Mouse (Mus musculus): ENCODE data around the gene Prrg2.
A peak's percentile ranks its signal among the peaks of the same experiment; 100 is the strongest.

Prrg2 gene

DNA sequence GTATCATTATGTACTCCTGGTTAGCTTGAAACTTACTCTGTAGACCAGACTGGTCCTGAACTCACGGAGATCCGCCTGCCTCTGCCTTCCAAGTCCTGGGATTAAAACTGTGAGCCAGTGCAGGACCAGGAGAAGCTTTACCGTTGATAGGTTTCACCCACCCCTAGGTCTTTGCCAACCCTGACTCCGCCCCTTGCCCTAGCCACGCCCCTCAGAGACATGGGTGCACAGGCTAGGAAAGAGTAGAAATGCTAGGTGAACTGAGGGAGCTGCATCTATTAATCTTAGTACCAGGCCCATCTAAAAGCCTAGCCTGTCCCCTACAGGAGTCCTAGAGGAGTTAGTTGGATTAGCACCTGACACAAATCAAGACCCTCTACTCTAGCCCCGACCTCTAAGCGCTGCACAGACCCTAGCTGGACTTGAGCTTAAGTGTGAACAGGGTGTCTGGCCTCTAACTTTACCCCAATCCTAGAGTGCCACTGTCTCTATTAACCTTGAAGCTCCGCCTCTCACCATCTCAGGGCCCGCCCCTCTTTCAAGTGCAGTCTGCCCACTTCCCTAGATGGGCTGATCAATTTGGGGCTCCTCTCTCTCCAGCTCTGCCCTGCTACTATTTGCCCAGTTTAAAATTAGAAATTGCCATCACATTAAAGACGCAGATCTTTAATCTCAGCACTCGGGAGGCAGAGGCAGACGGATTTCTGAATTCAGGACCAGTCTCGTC, 27.9 kb upstream of the Prrg2 start:
- peak; percentile 32 for DNase-seq (ENCODE audit: low read depth, low spot score)

DNA sequence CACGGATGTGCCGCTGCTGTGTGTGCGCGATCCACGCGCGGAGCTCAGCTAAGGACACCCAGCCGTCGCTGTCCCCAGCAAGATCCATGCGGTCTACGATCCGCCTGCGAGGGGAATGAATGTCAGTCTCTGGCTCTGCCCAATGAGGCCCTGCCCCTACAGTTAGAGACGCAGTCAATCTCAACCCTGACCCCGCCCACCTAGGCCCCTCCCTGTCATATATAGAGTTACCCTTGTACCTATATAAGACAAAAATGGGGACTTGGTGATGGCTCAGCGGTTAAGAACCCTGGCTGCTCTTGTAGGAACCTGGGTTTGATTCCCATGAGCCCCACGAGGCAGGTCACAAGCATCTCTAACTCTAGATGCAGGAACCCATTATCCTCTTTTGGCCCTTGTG, 26.1 kb upstream of the Prrg2 start:
- no peak for DNase-seq (ENCODE audit: low read depth, low spot score)

DNA sequence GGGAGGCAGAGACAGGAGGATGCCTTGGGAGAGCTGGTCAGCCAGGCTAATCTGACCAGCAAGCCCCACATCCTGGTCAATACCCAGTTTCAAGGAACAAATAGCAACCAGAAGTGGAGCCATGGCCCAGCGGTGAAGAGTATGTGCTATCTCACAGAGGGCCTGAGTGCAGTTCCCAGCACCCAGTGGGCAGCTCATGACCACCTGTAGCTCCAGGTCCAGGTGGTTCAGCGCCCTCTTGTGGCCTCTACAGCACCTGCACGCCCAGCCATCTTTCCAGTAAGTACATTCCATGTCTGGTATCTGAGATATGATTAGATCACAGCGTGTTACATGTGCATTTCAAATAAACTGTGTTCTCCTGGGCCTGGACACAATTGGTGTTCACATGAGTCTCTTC, 23.6 kb upstream of the Prrg2 start:
- DNase-seq (ENCODE audit: low read depth, low spot score), result no peak

DNA sequence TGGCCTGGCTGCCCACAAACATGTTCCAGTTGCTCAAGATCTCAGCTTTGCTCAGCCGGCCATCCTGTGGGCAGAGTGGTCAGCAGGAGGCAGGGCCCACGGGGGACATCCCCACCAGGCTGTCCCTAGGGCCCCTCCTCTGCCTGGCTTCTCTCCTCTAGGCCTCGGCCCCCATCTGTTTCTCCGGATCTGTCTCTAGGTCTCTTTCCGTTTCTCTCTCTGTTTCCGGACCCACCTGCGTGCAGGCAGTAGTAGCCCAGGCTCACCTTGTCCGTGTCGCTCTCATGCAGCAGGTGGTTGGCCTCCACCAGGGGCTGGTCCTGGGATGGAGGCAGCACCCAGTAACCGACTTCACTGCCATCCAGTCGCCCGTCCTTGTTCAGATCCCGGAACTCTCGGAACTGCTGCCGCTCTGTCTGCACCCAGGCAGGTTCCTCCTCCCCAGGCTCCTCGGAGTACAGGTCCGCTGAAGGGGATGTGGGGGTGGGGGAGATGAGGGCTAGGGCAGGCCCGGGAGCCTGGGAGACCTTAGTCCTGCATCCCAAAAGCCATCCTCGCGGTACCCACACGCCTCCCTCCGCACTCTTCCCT, 20.9 kb upstream of the Prrg2 start:
- DNase-seq (ENCODE audit: low read depth, low spot score), result no peak

DNA sequence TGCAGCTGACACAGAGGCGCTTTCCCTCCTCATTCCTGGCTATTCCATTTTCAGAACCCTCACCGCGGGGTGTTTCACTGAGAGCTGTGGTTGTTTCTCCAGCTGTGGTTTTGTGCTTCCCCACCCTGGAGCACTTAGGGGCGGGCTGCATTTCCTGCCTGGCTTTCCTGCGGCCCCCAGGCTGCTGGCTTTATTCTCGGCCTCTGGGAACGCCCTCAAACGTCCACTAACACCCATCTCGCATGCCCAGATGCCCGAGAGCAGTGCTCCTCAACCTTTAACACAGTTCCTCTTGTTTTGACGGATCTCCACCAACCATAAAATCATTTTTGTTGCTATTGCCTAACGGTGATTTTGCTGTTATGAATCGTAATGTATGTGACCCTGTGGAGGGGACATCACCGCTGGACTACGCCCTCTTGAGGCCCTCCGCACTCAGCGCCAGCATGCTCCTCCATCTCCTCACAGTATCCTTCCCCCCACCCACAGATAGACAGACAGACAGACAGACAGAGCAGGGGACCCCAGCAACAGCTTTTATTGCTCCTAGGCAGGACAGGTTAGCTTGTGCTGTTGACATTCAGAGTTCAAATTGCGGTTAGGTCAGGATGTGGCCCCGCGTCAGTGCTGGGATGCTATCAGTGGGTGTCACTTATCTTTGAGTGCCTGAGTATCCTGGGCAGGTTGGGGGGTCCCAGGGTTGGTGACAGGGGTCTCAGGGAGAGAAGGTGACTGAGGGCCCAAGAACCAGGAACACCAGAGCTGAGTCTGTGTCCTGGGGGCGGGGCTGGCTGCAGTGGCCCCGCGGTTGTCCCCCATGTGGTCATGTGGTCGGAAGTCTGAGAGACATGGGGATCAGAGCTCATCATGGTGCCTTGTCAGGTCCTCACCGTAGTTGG, 20.2 kb upstream of the Prrg2 start:
- DNase-seq (ENCODE audit: low read depth, low spot score), result peak; percentile 63

DNA sequence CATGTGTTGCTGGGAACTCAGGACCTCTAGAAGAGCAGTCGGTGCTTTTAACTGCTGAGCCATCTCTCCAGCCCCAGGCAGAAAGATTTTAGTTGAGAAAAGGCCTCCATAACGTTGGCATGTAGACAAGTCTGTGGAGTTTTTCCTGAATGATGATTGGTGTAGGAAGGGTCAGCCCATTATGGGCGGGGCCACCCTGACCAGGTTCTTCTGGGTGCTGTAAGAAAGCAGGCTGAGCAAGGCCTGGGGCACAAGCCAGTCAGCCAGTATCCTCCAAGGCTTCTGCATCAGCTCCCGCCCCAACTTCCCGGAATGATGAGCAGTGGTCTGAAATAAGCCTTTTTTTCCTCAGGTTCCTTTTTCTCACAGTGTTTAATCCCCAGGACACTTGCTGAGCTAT, 18.5 kb upstream of the Prrg2 start:
- DNase-seq (ENCODE audit: low read depth, low spot score), result peak; percentile 76

DNA sequence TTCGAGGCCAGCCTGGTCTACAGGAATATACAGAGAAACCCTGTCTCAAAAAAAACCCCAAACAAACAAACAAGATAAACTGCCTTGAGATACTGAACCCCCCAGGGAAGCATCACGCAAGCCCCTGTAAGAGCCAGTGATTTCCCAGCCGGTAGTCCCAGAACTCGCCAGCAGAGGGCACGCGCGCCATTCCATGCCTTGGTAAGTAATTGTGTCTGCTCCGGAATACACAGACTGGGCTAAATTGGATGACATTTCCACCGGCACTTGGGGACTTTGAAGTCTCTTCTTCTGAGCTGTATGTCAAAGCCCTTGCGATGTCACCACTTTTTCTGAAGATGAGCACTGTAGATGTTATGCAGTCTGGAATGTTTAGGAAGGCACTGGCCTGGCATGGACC, 17.4 kb upstream of the Prrg2 start:
- DNase-seq (ENCODE audit: low read depth, low spot score), result peak; percentile 92

DNA sequence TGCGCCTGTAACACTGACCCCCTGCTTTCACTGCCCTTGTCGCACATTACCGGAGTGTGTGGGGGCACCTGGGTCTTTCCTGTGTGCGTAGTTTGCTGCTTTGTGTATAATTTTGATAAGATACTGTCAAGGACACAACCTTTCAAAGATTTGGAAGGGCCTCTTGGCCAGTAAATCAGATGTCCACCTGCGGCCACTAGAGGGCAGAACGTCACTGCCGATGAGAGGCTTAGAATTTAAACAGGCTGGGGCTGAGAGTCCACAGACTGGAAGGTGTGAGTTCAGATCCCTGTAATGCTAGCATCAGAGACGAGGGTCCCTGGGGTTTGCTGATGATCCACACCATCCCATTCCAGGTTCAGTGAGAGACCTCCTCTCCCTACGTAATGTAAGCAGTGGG, 16.0 kb upstream of the Prrg2 start:
- peak; percentile 83 for DNase-seq (ENCODE audit: low read depth, low spot score)

DNA sequence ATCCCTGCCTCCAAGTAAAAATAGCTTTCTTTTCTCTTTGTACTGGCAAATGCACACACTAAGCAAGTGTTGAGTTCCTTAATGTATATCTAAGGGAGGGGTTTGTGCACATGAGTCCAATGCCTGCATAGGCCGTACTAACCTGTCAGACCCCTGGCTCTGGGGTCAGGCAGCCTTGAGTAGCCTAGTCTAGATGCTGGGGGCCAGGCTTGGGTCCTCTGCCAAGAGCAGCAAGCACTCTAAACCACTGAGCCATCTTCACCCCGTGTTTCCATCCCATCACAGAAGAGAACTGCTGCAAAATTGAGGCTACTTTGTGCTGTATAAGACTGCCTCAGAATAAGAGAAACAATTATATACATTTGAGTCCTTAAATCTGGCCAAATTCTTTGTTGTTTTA, 15.4 kb upstream of the Prrg2 start:
- no peak for DNase-seq (ENCODE audit: low read depth, low spot score)

DNA sequence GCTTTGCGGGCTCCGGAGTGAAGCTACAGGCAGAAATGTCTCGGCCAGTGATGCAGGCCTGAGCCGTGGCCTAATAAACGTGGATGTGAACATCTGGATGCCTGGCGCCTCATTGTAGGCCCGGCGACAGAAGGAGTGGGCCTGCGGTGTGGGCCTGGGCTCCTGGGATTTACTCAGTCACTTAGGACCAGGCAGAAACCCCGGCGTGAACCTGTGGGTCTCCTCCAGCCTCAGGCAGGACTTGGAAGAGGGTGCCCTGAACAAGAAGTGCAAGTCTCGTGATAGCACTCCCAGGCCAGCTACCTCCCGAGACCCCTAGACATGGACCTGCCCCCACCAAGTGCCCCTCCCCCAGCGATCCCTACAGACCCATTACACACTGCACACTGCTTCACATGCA, 14.8 kb upstream of the Prrg2 start:
- DNase-seq (ENCODE audit: low read depth, low spot score), result no peak

DNA sequence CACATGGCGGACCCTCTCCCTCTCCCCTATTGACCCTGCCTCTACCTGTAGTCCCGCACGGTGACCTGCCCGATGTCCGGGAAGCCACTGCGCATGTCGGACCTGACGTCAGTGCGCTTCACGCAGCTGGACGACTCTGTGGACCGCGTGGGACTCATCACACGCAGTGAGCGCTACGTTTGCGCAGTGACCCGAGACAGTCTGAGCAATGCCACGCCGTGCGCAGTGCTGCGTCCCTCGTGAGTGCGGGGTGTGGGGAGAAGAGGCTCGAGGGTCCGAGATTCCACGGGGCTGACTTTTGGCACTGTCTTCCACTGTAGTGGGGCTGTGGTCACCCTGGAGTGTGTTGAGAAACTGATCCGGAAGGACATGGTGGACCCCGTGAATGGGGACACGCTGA, 14.0 kb upstream of the Prrg2 start:
- DNase-seq (ENCODE audit: low read depth, low spot score), result no peak

DNA sequence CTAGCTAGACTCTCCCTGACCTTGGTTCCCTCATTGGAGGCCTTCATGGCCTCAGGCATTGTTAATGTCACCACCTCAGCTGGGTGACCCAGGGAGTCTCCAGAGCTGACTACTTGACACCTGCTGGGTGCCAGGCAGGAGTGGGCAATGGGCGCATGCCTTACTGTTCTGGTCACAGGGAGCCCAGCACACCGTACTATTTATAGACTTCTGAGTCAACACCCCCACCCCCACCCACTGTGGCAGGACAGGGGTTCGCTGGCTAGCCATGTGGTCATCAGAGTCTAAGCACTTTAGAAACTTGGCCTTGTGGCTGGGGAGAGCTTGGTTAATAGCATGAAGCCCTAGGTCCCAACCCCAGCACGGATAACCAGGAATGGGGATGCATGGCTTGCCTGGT, 12.9 kb upstream of the Prrg2 start:
- no peak for DNase-seq (ENCODE audit: low read depth, low spot score)

DNA sequence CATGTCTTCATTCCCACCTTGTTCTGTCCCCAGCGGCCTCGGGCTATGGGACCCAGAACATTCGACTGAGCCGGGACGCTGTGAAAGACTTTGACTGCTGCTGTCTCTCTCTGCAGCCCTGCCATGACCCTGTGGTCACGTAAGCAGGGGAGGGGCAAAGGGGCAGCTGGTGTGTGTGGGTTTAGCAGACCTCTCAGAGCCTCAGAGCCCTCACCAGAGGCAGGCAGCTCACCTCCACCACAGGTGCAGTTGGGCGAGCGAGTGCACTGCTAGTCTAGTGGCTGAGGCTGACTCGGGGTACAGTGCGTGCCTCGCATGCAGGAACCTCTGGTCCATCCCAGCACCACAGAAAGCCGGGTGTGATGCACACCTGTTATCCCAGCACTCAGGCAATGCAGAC, 11.5 kb upstream of the Prrg2 start:
- DNase-seq (ENCODE audit: low read depth, low spot score), result no peak

DNA sequence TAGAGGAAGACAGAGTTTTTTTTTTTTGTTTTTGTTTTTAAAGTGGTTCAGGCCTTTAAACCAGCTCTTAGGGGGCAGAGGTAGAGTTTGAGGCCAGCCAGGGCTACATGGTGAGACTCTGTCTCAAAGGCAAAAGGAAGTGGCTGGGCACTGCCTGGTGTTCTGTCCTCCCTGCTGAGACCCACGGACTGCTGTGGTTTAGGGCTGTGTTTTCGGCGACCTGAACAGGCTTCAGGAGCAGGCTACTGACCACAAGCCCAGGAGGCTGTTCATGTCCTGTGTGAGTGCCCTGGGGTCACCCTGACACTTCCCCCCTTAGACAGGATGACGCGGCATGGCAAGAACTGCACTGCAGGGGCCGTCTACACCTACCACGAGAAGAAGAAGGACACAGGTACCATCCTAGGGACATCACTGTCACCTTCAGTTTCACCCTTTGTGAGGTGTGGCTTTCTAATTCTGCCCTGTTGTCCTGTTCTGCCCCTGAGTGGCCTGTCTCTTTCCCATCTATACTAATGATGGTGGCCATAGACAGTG, 10.8 kb upstream of the Prrg2 start:
- DNase-seq (ENCODE audit: low read depth, low spot score), result no peak

DNA sequence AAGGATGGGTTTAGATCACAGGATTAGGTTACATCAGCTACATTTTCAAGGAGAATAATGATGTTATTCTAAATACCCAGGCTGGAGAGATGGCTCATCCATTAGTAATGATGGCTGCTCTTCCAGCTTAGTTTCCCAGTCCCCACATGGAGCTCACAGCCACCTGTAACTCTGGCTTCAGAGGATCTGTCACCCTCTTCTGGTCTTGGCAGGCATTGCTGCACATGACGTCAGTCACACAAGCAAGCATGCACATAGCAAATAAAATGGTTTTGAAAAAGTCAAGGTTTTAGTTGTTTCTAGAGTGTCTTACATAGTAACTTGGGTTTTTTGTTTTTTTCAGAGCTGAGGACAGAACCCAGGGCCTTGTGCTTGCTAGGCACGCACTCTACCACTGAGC, 9.8 kb upstream of the Prrg2 start:
- DNase-seq (ENCODE audit: low read depth, low spot score), result peak; percentile 88

DNA sequence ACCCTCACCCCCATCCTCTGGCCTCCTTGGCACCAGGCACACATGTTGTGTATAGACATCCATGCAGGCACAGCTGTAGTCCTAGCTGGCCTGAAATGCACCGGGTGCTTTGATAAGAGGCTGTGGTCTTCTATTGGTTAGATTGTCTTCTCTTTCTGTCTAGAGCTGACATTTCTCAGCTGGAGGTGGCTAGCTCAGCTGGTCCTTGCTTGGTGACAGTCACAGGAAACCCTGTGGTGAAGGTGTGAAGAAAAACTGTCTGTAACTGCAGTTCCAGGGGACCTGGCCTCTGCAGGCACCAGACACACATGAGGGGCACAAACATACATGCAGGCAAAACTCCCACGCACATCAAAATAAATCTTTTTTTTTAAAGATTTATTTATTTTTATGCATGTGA, 7.2 kb upstream of the Prrg2 start:
- no peak for DNase-seq (ENCODE audit: low read depth, low spot score)

DNA sequence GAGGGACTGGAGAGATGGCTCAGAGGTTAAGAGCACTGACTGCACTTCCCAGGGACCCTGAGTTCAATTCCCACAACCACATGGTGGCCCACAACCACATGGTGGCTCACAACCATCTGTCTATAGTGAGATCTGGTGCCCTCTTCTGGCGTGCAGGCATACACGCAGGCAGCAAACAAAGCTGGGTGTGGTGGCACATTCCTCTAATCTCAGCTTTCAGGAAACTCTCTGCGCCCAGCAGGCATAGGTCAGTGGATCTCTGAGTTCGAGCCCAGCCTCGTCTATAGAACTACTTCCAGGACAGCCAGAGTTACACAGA, 5.5 kb upstream of the Prrg2 start:
- peak; percentile 96 for DNase-seq (ENCODE audit: low read depth, low spot score)

DNA sequence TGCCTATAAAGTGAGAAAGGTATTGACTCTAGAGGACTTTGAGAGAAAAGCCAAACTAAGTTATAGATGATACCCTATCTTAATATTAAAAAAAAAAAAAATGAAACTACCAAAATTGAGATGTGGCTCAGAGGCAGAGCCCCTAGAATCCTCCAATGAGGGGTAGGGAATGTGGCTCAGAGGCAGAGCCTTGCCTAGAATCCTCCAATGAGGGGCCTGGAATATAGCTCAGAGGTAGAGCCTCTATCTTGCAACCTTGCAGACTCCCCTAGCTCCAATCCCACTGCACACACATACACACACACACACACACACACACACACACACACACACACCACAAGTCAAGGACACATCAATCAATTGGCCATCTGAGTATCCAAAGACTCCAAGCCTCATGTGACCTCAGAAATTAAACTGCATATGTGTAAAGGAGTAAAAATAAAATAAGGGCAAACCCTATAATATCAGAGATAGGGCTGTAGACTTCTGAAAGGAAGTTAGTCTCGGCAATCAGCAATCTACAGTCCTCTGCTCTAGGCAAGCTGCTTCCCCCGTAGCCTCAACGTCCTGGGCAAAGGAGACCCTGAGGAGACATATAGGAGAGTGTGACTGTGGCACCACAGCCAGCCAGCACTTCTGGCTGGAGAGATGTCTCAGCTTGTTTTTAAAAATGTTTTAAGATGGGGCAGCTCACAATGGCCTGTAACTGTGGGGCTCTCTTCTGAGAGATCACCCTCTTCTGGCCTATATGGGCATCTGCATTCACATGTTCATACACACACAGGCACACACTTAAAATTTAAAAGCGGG, 4.9 kb upstream of the Prrg2 start:
- DNase-seq (ENCODE audit: low read depth, low spot score), result no peak

DNA sequence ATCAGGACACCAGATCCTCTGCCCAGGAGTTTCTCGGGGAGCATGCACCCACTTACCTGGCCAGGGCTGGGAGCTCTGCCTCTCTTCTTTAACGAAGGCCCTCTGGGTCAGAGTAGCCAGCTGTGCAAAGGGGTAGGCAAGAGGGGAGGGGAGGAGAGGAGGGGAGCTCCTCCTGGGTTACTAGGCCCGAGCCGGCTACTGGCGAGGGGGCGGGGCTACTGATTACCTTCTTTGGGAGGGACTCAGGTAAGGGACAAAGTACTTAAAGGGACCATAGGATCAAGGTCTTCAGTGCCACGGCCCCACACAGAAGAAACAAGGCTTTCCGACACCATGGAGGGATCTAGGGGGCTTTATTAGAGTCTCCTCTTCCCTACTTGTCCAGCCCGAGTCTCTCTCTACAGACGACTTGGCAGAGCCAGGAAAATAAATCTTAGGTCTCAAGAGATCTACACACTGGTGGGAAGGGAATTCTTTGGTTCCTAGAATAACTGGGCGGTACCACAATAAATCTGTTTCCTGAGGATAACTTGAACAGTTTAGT, 873 bp downstream of the Prrg2 start:
- peak; percentile 63 for DNase-seq (ENCODE audit: low read depth, low spot score)

DNA sequence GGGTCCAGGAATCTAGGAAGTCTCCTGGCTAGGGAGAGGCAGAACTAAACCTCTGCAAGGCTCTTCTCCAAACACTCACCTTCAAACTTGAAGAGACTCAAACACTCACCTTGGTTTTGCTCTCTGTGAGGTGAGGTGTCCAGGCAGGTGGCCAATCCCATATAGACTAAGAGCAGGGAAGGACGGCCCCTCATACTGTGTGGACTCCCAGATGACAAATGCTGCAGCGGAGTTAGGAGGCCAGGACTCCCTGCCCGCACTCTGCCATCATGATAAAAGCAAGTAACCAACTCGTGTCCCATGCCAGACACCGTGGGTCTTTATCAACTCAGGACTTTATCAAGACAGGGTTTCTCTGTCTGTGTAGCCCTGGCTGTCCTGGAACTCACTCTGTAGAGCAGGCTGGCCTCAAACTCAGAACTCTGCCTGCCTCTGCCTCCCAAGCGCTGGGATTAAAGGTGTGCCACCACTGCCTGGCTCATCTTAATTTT, 1.8 kb downstream of the Prrg2 start:
- DNase-seq (ENCODE audit: low read depth, low spot score), result no peak
